10 mouse cellular contexts compared by ENCODE assay signal in the genomic region with DNA sequence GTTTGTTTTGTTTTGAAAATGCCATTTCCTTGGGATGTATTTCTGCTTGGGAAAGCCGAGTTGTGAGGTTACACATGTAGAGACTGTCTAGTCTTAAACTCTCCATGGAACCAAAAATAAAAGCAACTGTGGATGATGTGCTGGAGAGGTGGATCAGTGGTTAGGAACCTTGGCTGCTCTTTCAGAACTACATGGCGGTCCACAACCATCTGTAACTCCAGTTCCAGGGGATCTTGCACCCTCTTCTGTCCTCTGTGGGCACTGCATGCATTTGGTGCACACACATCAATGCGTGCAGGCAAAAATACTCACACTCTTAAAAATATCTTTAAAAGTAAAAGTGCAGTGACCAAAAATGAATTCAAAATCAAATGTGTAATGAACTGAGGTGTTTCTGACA. TPM values are rescaled to one million over a fixed set of nuclear protein-coding genes. Genes with fewer than 3 reads are reported as not detected.
DNase-seq lines count a peak whose midpoint lies in the region; ATAC-seq and TF ChIP-seq lines count a peak whose summit lies in the region.
"Had no signal": no experiment of that assay in that cellular context is flagged by ENCODE, and none has a peak within 500 bp of the region (broad histone marks: within the 10 kb centered on the region; RNA-seq: fewer than 3 reads in every experiment).

No protein-coding gene starts in this region.

- no peak overlapping the region for H3K4me3 ChIP-seq in gastrocnemius, adult 2 months
- H3K4me3 ChIP-seq in thymus, adult 2 months (ENCODE audit: control insufficient read depth, insufficient read depth, low read length) = no peak overlapping the region
- H3K4me3 ChIP-seq in hindbrain, embryonic 12.5 days = no peak overlapping the region

- H3K4me1 ChIP-seq in thymus, adult 2 months (replicated peaks; ENCODE audit: control insufficient read depth, insufficient read depth, low read length) = peaks cover 14% of the 10 kb centered on the region
- peaks cover 7% of the 10 kb centered on the region; the same call in 1 of the 2 replicates for H3K4me1 ChIP-seq in hindbrain, embryonic 12.5 days
- H3K4me1 ChIP-seq: embryonic facial prominence, embryonic 12.5 days had no signal

- no peaks in the 10 kb centered on the region for H3K9me3 ChIP-seq in hindbrain, embryonic 12.5 days (replicated peaks)
- H3K9me3 ChIP-seq: embryonic facial prominence, embryonic 12.5 days had no signal

- WGBS in thymus, adult 2 months = 77% methylated on average over 3 of the region's 3 CpGs
- 50% methylated on average over 3 of the region's 3 CpGs for WGBS in hindbrain, embryonic 12.5 days

- H3K27me3 ChIP-seq in thymus, adult 2 months (ENCODE audit: control insufficient read depth, insufficient read depth, low read length) = no peaks in the 10 kb centered on the region
- H3K27me3 ChIP-seq in hindbrain, embryonic 12.5 days = peaks cover 8% of the 10 kb centered on the region; the same call in 1 of the 2 replicates

- no peak for TF ChIP-seq POLR2A in thymus, adult 2 months (IDR thresholded peaks at IDR 0.05; ENCODE audit: control insufficient read depth, extremely low read depth, insufficient read depth, low read length, poor library complexity)

- no peak overlapping the region for H3K9ac ChIP-seq in hindbrain, embryonic 12.5 days
- H3K9ac ChIP-seq: embryonic facial prominence, embryonic 12.5 days had no signal

- intact Hi-C loops in gastrocnemius, adult 2 months (cut with DNase I) = no loop called here
- intact Hi-C loops in gastrocnemius, postnatal 36 days (cut with DNase I) = loop anchor here (5.0 to 10.0 kb wide), 2 partner anchors 109 to 174 kb away; partner anchors contain the start of gene Wipi1

- no peak for ATAC-seq in hindbrain, embryonic 12.5 days (ENCODE audit: low FRiP score)

- peak; percentile 37 for DNase-seq in gastrocnemius, adult 2 months
- no peak for DNase-seq in gastrocnemius, postnatal 36 days
- DNase-seq in thymus, adult 2 months = peak; percentile 58
- no peak for DNase-seq in thymus, adult 18-20 months
- peak; percentile 42 for DNase-seq in embryo, embryonic 11 days
- peak; percentile 67 for DNase-seq in lung, postnatal 10 days
- peak; percentile 81 for DNase-seq in thymus, postnatal 4 days

- peak; percentile 67 for TF ChIP-seq CTCF in gastrocnemius, adult 2 months (IDR thresholded peaks at IDR 0.05)
- no peak for TF ChIP-seq CTCF in thymus, adult 2 months (IDR thresholded peaks at IDR 0.05; ENCODE audit: borderline replicate concordance, control insufficient read depth, extremely low read depth, insufficient read depth, low read length, poor library complexity)

- no peak overlapping the region for H3K27ac ChIP-seq in gastrocnemius, adult 2 months
- H3K27ac ChIP-seq in thymus, adult 2 months (ENCODE audit: control insufficient read depth, insufficient read depth, low read length) = no peak overlapping the region
- H3K27ac ChIP-seq in hindbrain, embryonic 12.5 days = no peak overlapping the region
- H3K27ac ChIP-seq: embryonic facial prominence, embryonic 12.5 days had no signal

- H3K4me2 ChIP-seq in hindbrain, embryonic 12.5 days (replicated peaks) = no peak overlapping the region

- H3K36me3 ChIP-seq in thymus, adult 2 months (ENCODE audit: control insufficient read depth, insufficient read depth, low read length) = no peaks in the 10 kb centered on the region
- peaks cover 21% of the 10 kb centered on the region for H3K36me3 ChIP-seq in hindbrain, embryonic 12.5 days

RNA-seq across cellular contexts. Expression of gene Amz2, which starts 15.4 kb away (rescaled TPM):
- total RNA-seq in gastrocnemius, adult 2 months (2021) = 10 to 100 TPM; 70.4 to 71.7 TPM
- total RNA-seq in gastrocnemius, postnatal 36 days (2021) = 10 to 100 TPM; 60.1 to 63.4 TPM
- polyA plus RNA-seq in thymus, adult 2 months (2012; rRNA removed) = 55.9 and 75.3 TPM in 2 replicates
- polyA plus RNA-seq in hindbrain, embryonic 12.5 days (2016; fragmentation: Nextera tagmentation; extraction: Ambion mirVana) = 44.1 and 45.7 TPM in 2 replicates

RNA-seq across cellular contexts. Expression of gene 9930022D16Rik, which starts 27.4 kb away (rescaled TPM):
- total RNA-seq in gastrocnemius, adult 2 months (2021) = not detected
- total RNA-seq in gastrocnemius, postnatal 36 days (2021) = not detected
- polyA plus RNA-seq in thymus, adult 2 months (2012; rRNA removed) = not detected in 2 replicates
- not detected in 2 replicates for polyA plus RNA-seq in hindbrain, embryonic 12.5 days (2016; fragmentation: Nextera tagmentation; extraction: Ambion mirVana)
- polyA plus RNA-seq: embryonic facial prominence, embryonic 12.5 days; lung, embryonic 16.5 days had no signal

RNA-seq across cellular contexts. Expression of gene Arsg, which starts 32.1 kb away (rescaled TPM):
- under 1 TPM; 0.84 to 0.86 TPM for total RNA-seq in gastrocnemius, adult 2 months (2021)
- 1 to 10 TPM in 1 of 2 experiments, under 1 TPM in 1; 0.86 to 1.7 TPM for total RNA-seq in gastrocnemius, postnatal 36 days (2021)
- 3.9 and 4.0 TPM in 2 replicates for polyA plus RNA-seq in thymus, adult 2 months (2012; rRNA removed)
- 4.7 and 5.9 TPM in 2 replicates for polyA plus RNA-seq in hindbrain, embryonic 12.5 days (2016; fragmentation: Nextera tagmentation; extraction: Ambion mirVana)

RNA-seq across cellular contexts. Expression of gene Slc16a6, which starts 32.3 kb away (rescaled TPM):
- 1 to 10 TPM; 7.4 to 9.2 TPM for total RNA-seq in gastrocnemius, adult 2 months (2021)
- 1 to 10 TPM; 4.8 to 9.4 TPM for total RNA-seq in gastrocnemius, postnatal 36 days (2021)
- polyA plus RNA-seq in thymus, adult 2 months (2012; rRNA removed) = 9.0 and 11.2 TPM in 2 replicates
- 4.0 and 4.6 TPM in 2 replicates for polyA plus RNA-seq in hindbrain, embryonic 12.5 days (2016; fragmentation: Nextera tagmentation; extraction: Ambion mirVana)

Comparison
In these comparisons a context has a peak if more than half of its experiments do, and no peak if none do; other contexts are left out.
1. DNase-seq: peak in gastrocnemius, adult 2 months (single experiment), thymus, adult 2 months (single experiment), embryo, embryonic 11 days (single experiment), lung, postnatal 10 days (single experiment) and thymus, postnatal 4 days (single experiment); none in gastrocnemius, postnatal 36 days (0 of 2) and thymus, adult 18-20 months (0 of 2).